Mouse (Mus musculus) lung, embryonic 14.5 days (tissue): ENCODE measurements around the gene Gm3147. TPM values are rescaled to one million over a fixed set of nuclear protein-coding genes. Genes with fewer than 3 reads are reported as not detected.
"Not testable (repeated sequence)": the region's sequence is repeated elsewhere in the genome, so short reads cannot be mapped to it uniquely, and the experiment has no call there.

ENCODE experiments used
- ATAC-seq: fragments of 200-750 bp; cut with Nextera tagmentation; 2 replicates; pipeline ENCODE4 v1.8.0; 2017; ENCODE audit warnings: mild to moderate bottlenecking, moderate TSS enrichment, moderate library complexity; ENCODE audit not compliant: insufficient read depth
- DNase-seq: peaks from one replicate; pipeline ENCODE4 v3.0.0-alpha.2; 2015
- H3K27ac ChIP-seq: fragments of 300-500 bp; sonication (generic); 2 replicates; pipeline ENCODE4 v1.5.1; 2014; ENCODE audit warnings: low read depth, mild to moderate bottlenecking, moderate library complexity
- H3K27me3 ChIP-seq: fragments of 300-500 bp; sonication (generic); 2 replicates; pipeline ENCODE4 v1.6.1; 2014; ENCODE audit warnings: low read length, control low read depth; ENCODE audit not compliant: insufficient read depth
- H3K36me3 ChIP-seq: fragments of 300-500 bp; sonication (generic); 2 replicates; pipeline ENCODE4 v1.6.1; 2014; ENCODE audit warnings: control low read depth; ENCODE audit not compliant: insufficient read depth
- H3K4me1 ChIP-seq: fragments of 300-500 bp; sonication (generic); 2 replicates; pipeline ENCODE4 v1.6.1; 2014; ENCODE audit warnings: antibody characterized with exemption, control low read depth; ENCODE audit not compliant: insufficient read depth
- H3K4me2 ChIP-seq: fragments of 300-500 bp; sonication (generic); 2 replicates; pipeline ENCODE4 v1.6.1; 2014; ENCODE audit warnings: mild to moderate bottlenecking
- H3K4me3 ChIP-seq: fragments of 300-500 bp; sonication (generic); 2 replicates; pipeline ENCODE4 v1.5.1; 2014; ENCODE audit warnings: low read depth, low read length
- H3K9ac ChIP-seq: fragments of 300-500 bp; sonication (generic); 2 replicates; pipeline ENCODE4 v1.6.1; 2014
- H3K9me3 ChIP-seq: fragments of 300-500 bp; sonication (generic); 2 replicates; pipeline ENCODE4 v1.6.1; 2016; ENCODE audit warnings: low read depth, low read length, control low read depth
- WGBS: fragments of 180-500 bp; shearing (Covaris S2); extraction: QIAGEN DNeasy Blood & Tissue Kit; methylation state at CpG from one replicate; pipeline ENCODE4 v1.1.7; 2014; 5-methylcytosine and 5-hydroxymethylcytosine counted together
- polyA plus RNA-seq: library from polyadenylated mRNA; unstranded; fragments of >200 nt; fragmentation: Nextera tagmentation; extraction: Ambion mirVana; gene quantifications from 2 replicates; pipeline ENCODE4 v1.2.1, GENCODE M21; 2014

Gm3147 gene
- polyA plus RNA-seq, result not detected in 2 replicates

DNA sequence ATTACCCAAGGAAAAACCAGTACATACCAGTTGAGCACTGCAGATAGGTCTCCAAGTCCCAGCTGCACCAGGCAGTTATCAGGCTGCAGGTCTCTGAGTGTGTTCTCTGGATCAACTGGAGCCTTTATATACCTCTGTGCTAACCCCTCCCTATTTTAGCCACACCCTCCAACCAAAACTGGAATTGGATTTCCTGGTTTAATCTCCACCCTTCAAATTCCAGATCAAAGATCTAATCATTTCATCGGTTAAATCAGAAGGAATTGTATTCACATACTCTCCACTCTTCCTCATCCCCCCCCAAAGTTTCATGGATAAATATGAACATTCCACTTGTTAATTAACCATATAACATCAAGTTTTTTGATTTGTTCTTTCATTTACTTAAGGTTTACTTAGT, at the start of gene Gm3147:
Gm3147 (minus strand) TSS at position 101 of the 400 bp plus-strand sequence.
- not testable (repeated sequence) for H3K9me3 ChIP-seq, ATAC-seq, DNase-seq, H3K27ac ChIP-seq, H3K4me1 ChIP-seq, H3K9ac ChIP-seq, H3K27me3 ChIP-seq, H3K4me2 ChIP-seq, H3K36me3 ChIP-seq, H3K4me3 ChIP-seq
- whole genome bisulfite sequencing, result no CpG with 5 or more reads among the region's 1 CpGs

DNA sequence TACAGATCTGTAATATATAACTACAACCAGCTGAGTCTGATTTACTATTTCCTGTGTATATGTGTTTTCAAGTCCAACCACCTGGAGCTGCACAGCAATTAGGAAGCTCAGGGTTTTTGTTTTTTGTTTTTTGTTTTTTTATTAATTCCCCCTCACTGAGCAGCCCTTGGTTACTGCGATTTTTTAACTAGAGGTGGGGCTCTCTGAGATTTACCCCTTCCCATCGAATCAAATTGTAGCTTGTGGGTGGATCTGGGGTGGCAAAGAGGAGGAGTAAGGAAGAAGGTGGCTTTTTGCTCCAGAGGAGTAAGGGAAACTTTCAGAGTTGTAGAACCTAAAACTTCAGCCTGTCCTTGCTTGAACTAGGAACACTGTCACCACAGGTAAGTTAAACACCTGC, 31.9 kb upstream of the Gm3147 start, which contains the start of gene Gm6205:
Gm6205 (plus strand) TSS at position 301 of the 400 bp plus-strand sequence.
- not testable (repeated sequence) for H3K36me3 ChIP-seq, DNase-seq, H3K4me1 ChIP-seq, H3K4me2 ChIP-seq, H3K4me3 ChIP-seq, H3K9me3 ChIP-seq, H3K27me3 ChIP-seq, H3K27ac ChIP-seq, ATAC-seq, H3K9ac ChIP-seq
- no CpG with 5 or more reads among the region's 2 CpGs for WGBS

DNA sequence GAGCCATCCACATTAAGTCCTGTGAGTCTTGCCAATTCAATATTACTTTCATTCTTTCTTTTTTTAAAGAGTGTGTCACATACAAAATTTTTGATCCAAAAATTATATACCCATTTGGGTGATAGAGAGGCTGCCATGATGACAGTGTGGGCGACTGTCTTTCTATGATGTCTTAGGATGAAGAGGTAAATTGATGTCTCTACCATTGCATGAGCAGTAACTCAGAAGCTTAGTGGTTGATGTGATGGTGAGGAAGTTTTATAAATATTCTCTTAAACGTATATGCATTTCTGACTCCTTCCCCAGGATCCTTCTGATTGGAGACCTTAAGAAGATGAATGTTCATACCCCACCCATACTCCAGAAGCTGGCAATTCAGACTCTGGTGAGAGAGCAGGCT, 7.5 kb upstream of the Gm3147 start, which contains the start of gene Gm6509:
Gm6509 (plus strand) TSS at position 301 of the 400 bp plus-strand sequence.
- not testable (repeated sequence) for DNase-seq, ATAC-seq, H3K9ac ChIP-seq, H3K4me3 ChIP-seq, H3K4me2 ChIP-seq, H3K4me1 ChIP-seq, H3K36me3 ChIP-seq, H3K9me3 ChIP-seq, H3K27ac ChIP-seq, H3K27me3 ChIP-seq
- no CpG with 5 or more reads among the region's 2 CpGs for WGBS

Other genes with a start within 250 kb of the Gm3147 start
- gene Gm7682, start 170.6 kb downstream of the Gm3147 start, polyA plus RNA-seq, result not detected in 2 replicates
- not detected in 2 replicates for gene Gm3139, start 90.1 kb downstream of the Gm3147 start, polyA plus RNA-seq
- not detected in 2 replicates for gene Gm6509, start 7.6 kb upstream of the Gm3147 start, polyA plus RNA-seq
- gene Gm6205, start 32.0 kb upstream of the Gm3147 start, polyA plus RNA-seq, result not detected in 2 replicates
- not detected in 2 replicates for gene Gm3183, start 249.1 kb upstream of the Gm3147 start, polyA plus RNA-seq